Mouse (Mus musculus) ES-Bruce4 (cell line): ENCODE data around the gene Cgnl1. TPM values are rescaled to one million over a fixed set of nuclear protein-coding genes. Genes with fewer than 3 reads are reported as not detected.

Experiments used
- H3K27ac ChIP-seq: 2 replicates; pipeline ENCODE4 v1.5.1; 2012; ENCODE audit warnings: low read length, inconsistent platforms; ENCODE audit not compliant: insufficient read depth
- H3K27me3 ChIP-seq: 2 replicates; pipeline ENCODE4 v1.6.1; 2012; ENCODE audit warnings: mild to moderate bottlenecking, low read length, inconsistent platforms; ENCODE audit not compliant: control insufficient read depth, poor library complexity, insufficient read depth, severe bottlenecking
- H3K36me3 ChIP-seq: 2 replicates; pipeline ENCODE4 v1.6.1; 2012; ENCODE audit warnings: inconsistent platforms, mild to moderate bottlenecking, low read length, moderate library complexity; ENCODE audit not compliant: control insufficient read depth, poor library complexity, insufficient read depth, severe bottlenecking
- H3K4me1 ChIP-seq: one replicate; pipeline ENCODE4 v1.8.1; 2011; ENCODE audit warnings: low read length; ENCODE audit not compliant: control insufficient read depth, insufficient read depth
- H3K4me3 ChIP-seq: 2 replicates; pipeline ENCODE4 v1.5.1; 2011; ENCODE audit warnings: low read depth, mild to moderate bottlenecking, low read length
- H3K9ac ChIP-seq: 2 replicates; pipeline ENCODE4 v1.6.1; 2012; ENCODE audit warnings: low read depth, mild to moderate bottlenecking, inconsistent platforms; ENCODE audit not compliant: poor library complexity, severe bottlenecking
- H3K9me3 ChIP-seq: replicated peaks from 2 replicates; pipeline ENCODE4 v1.6.1; 2012; ENCODE audit warnings: mild to moderate bottlenecking, low read length, inconsistent platforms; ENCODE audit not compliant: control insufficient read depth, poor library complexity, insufficient read depth, severe bottlenecking
- CTCF ChIP-seq: IDR thresholded peaks from one replicate; pipeline ENCODE4 v1.8.1; 2011; ENCODE audit warnings: low read depth, low read length
- EP300 ChIP-seq: IDR thresholded peaks from 2 replicates; pipeline ENCODE4 v1.6.1; 2011; ENCODE audit warnings: low read depth, low read length; ENCODE audit not compliant: insufficient read depth
- POLR2A ChIP-seq: IDR thresholded peaks from one replicate; pipeline ENCODE4 v1.8.1; 2011; ENCODE audit warnings: low read length; ENCODE audit not compliant: insufficient read depth
- polyA plus RNA-seq: library from polyadenylated mRNA; stranded (reverse); fragments of >200 nt; gene quantifications from 2 replicates; pipeline ENCODE4 v1.2.4, GENCODE M21; 2011; ENCODE audit warnings: low read depth; ENCODE audit not compliant: missing spikeins, insufficient read depth, insufficient read length

Cgnl1 gene
- polyA plus RNA-seq, 1 experiment, result 11.3 TPM

DNA sequence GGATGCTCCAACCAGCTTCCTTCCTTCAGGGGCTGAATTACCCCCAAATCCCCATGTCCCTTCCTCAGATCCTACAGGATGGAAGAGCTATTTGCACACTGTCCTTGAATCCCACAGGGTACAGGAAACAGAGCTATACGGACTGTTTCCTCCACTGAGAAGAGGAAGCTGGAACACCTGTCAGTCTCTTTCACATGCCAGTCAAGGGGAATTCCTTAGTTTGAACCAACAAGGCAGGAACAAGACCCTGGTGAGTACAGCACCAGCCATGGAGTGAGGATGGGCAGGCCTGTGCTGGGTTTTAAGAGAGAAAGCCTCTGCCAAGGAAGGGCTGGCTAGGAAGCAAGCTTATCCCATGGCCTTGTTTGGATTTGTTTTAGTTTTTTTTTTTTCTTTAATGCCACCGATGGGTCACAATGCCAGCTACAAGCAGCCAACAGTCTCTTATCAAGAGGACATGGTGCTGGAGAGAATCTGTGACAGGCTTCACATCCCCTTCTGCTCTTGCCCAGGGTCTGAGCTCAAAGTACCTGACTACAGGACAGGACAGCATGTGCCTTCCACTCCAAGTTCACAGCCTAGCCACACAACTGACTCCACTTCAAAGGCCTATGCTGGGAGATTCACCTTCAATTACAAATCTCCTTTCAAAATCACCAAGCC lies 182.3 kb downstream of the Cgnl1 start:
- Histone ChIP-seq H3K36me3 (no peaks in the 10 kb centered on the region), H3K4me1 (no peaks in the 10 kb centered on the region), H3K4me3 (no peak overlapping the region), H3K9ac (no peak overlapping the region), H3K9me3 (0 out of 2 replicates have a peak, but pooled peaks cover 5% of the 10 kb centered on the region), H3K27me3 (no peaks in the 10 kb centered on the region), H3K27ac (no peak overlapping the region)
- TF ChIP-seq POLR2A (no peak), EP300 (no peak), CTCF (no peak)

DNA sequence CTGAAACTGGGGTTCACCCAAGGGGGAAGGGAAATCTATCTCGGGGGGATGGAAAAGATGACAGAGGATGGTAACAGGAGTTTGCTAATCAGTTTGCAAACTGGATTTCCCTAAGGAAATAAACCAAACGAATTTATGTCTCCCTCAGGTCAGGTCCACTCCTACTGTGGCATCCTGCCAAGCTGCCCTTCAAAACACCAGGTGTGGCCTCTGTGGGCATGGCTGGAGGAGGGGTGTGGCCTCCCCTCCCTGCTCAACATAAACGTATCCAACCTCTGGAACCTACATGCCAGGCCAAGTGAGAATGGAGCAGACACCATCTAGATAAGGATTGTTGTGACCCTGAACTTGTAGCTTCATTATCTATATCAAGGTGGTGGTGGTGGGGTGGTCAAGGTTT lies 185.0 kb downstream of the Cgnl1 start:
- Histone ChIP-seq H3K9me3 (0 out of 2 replicates have a peak, but pooled peaks cover 5% of the 10 kb centered on the region), H3K9ac (no peak overlapping the region), H3K27ac (no peak overlapping the region), H3K36me3 (no peaks in the 10 kb centered on the region), H3K27me3 (no peaks in the 10 kb centered on the region), H3K4me1 (no peaks in the 10 kb centered on the region), H3K4me3 (no peak overlapping the region)
- TF ChIP-seq CTCF (no peak), POLR2A (no peak), EP300 (no peak)

- Histone ChIP-seq H3K27ac (no peak overlapping the region), H3K9ac (no peak overlapping the region), H3K4me1 (no peaks in the 10 kb centered on the region), H3K4me3 (no peak overlapping the region), H3K36me3 (no peaks in the 10 kb centered on the region), H3K9me3 (0 out of 2 replicates have a peak, but pooled peaks cover 5% of the 10 kb centered on the region), H3K27me3 (no peaks in the 10 kb centered on the region)
- TF ChIP-seq EP300 (no peak), POLR2A (no peak), CTCF (no peak)
These were observed 188.6 kb downstream of the Cgnl1 start for GRCm38 (mm10) chr9:71582771-71583170.

- H3K27me3 ChIP-seq, result no peaks in the 10 kb centered on the region
- TF ChIP-seq CTCF (no peak), EP300 (no peak), POLR2A (no peak)
- no peak overlapping the region for H3K27ac ChIP-seq
- no peaks in the 10 kb centered on the region for H3K36me3 ChIP-seq
- H3K4me3 ChIP-seq, result no peak overlapping the region
- no peaks in the 10 kb centered on the region for H3K4me1 ChIP-seq
- H3K9ac ChIP-seq, result no peak overlapping the region
- no peaks in the 10 kb centered on the region for H3K9me3 ChIP-seq
These were observed 192.4 kb downstream of the Cgnl1 start for GRCm38 (mm10) chr9:71578896-71579564.

Other genes starting within 250 kb of the Cgnl1 start
- gene Myzap, start 179.2 kb downstream of the Cgnl1 start, polyA plus RNA-seq, result 2.1 and 2.7 TPM in 2 replicates